Mouse (Mus musculus): Measurements from ENCODE around the gene Raver1.
A peak's percentile ranks its signal among the peaks of the same experiment; 100 is the strongest.

Raver1 gene

GRCm38 (mm10) chr9:21036666-21037065 is 55.1 kb downstream of the Raver1 start:
- DNase-seq: no peak

GRCm38 (mm10) chr9:21036161-21036560 is 55.6 kb downstream of the Raver1 start:
- no peak for DNase-seq

GRCm38 (mm10) chr9:21035586-21035985 is 56.2 kb downstream of the Raver1 start:
- no peak for DNase-seq

GRCm38 (mm10) chr9:21034481-21035085 is 57.2 kb downstream of the Raver1 start:
- DNase-seq: no peak

GRCm38 (mm10) chr9:21033136-21033535 is 58.7 kb downstream of the Raver1 start:
- DNase-seq: peak; percentile 91

GRCm38 (mm10) chr9:21032491-21032890 is 59.3 kb downstream of the Raver1 start:
- no peak for DNase-seq

- no peak for DNase-seq
These were observed 59.9 kb downstream of the Raver1 start, which contains the start of gene Icam5 for GRCm38 (mm10) chr9:21031896-21032351. Icam5 (plus strand) TSS chr9:21032073.

GRCm38 (mm10) chr9:21031251-21031895 is 60.4 kb downstream of the Raver1 start:
- no peak for DNase-seq

GRCm38 (mm10) chr9:21030781-21031250 is 61.0 kb downstream of the Raver1 start:
- peak; percentile 92 for DNase-seq

GRCm38 (mm10) chr9:21030055-21030600 is 61.7 kb downstream of the Raver1 start:
- DNase-seq: no peak

GRCm38 (mm10) chr9:21029291-21030054 is 62.3 kb downstream of the Raver1 start, which contains the start of gene Icam4:
Icam4 (plus strand) TSS chr9:21029373.
- DNase-seq: peak; percentile 90

- DNase-seq: no peak
These were observed 63.2 kb downstream of the Raver1 start for GRCm38 (mm10) chr9:21028560-21029110.

GRCm38 (mm10) chr9:21027774-21028290 is 64.0 kb downstream of the Raver1 start:
- no peak for DNase-seq

GRCm38 (mm10) chr9:21026849-21027248 is 65.0 kb downstream of the Raver1 start:
- DNase-seq: no peak

- DNase-seq: peak; percentile 60
These were observed 66.5 kb downstream of the Raver1 start for GRCm38 (mm10) chr9:21025258-21025810.
